Mouse (Mus musculus) bone marrow, adult 2 months (tissue): ENCODE results near the gene Fgfr2. TPM values are rescaled to one million over a fixed set of nuclear protein-coding genes. Genes with fewer than 3 reads are reported as not detected.

Experiments used
- H3K27ac ChIP-seq: fragments of 200-500 bp; 2 replicates; pipeline ENCODE4 v1.5.1; 2012; ENCODE audit warnings: low read depth, mild to moderate bottlenecking, control low read depth, inconsistent platforms, low read length; ENCODE audit not compliant: control insufficient read depth, poor library complexity, insufficient read depth
- H3K4me1 ChIP-seq: fragments of 200-500 bp; 2 replicates; pipeline ENCODE4 v1.6.1; 2011; ENCODE audit warnings: low read length; ENCODE audit not compliant: control insufficient read depth, insufficient read depth
- H3K4me3 ChIP-seq: fragments of 200-500 bp; replicated peaks from 2 replicates; pipeline ENCODE3; 2011; ENCODE audit warnings: mild to moderate bottlenecking, low read depth, low read length, control low read depth; ENCODE audit not compliant: control insufficient read depth
- CTCF ChIP-seq: fragments of 200-500 bp; IDR thresholded peaks from 2 replicates; pipeline ENCODE4 v1.5.1; 2011; ENCODE audit warnings: low read length, control low read depth; ENCODE audit not compliant: control insufficient read depth, insufficient read depth
- POLR2A ChIP-seq: fragments of 200-500 bp; IDR thresholded peaks from 2 replicates; pipeline ENCODE4 v1.6.1; 2011; ENCODE audit warnings: low read depth, mild to moderate bottlenecking, control low read depth, low read length, borderline replicate concordance; ENCODE audit not compliant: control insufficient read depth
- WGBS: fragments of 180-500 bp; shearing (Covaris S2); methylation state at CpG from one replicate; pipeline ENCODE4 v1.1.7; 2018; 5-methylcytosine and 5-hydroxymethylcytosine counted together
- polyA plus RNA-seq: library from polyadenylated mRNA; stranded (reverse); fragments of >200 nt; gene quantifications from 2 replicates; pipeline ENCODE4 v1.2.4, GENCODE M21; 2011; ENCODE audit warnings: low replicate concordance; ENCODE audit not compliant: missing spikeins, insufficient read depth, insufficient read length

The Fgfr2 gene
- polyA plus RNA-seq, 1 experiment: 8.2 TPM

DNA sequence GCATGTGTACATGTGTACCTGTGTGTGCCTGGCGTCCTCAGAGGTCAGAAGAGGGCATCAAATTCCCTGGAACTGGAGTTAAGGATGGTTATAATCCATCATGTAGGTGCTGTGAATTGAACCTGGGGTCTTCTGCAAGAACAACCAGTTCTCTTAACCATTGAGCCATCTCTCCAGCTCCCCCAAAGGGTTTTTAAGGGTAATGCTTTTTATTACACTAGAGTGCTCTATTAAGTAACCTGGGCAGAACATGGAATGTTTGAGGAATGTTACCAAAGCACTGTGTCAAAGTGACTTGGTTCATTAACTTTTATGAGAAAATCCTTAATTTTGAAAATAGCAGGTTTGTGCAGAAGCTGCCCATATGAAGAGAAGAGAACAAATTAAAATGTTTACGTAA, 151.1 kb downstream of the Fgfr2 start:
- Histone ChIP-seq H3K4me3 (no peak overlapping the region), H3K27ac (no peak overlapping the region), H3K4me1 (no peaks in the 10 kb centered on the region)
- WGBS: 95% methylated on average over 2 of the region's 2 CpGs
- no peak for TF ChIP-seq POLR2A
- no peak for TF ChIP-seq CTCF

DNA sequence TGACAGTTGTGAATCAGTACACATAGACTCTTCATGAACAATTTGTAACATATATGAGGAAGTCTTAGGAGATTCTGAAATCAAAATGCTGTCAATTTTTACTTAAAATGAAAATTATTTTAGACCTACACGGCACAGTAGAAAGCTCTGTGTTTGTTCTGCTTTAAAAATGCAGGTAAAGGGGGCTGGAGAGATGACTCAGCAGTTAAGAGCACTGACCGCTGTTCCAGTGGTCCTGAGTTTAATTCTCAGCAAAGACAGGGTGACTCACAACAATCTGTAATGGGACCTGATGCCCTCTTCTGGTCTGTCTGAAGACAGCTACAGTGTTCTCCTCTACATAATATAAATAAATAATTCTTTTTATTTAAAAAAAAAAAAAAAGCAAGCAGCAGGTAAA, 157.4 kb downstream of the Fgfr2 start:
- TF ChIP-seq CTCF (no peak), POLR2A (no peak)
- H3K4me3 ChIP-seq: no peak overlapping the region
- WGBS: 86% methylated on average over 2 of the region's 2 CpGs
- no peak overlapping the region for H3K27ac ChIP-seq
- no peaks in the 10 kb centered on the region for H3K4me1 ChIP-seq

DNA sequence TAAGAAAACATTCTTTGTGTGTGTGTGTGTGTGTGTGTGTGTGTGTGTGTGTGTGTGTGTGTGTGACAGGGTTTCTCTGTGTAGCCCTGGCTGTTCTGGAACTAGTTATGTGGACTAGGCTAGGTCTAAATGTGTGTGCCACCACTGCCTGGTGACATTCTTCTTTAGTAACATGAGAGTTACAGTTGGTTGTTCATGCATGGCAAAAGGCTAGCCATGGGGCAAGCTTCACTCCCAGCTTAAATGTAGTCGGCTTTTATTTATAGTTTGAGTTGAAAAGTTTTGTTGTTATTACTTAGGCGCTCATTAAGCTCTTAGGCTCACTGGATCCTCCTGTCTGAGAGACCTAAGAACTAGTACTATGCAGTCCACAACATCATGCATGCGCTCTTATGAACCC, 158.8 kb downstream of the Fgfr2 start:
- H3K4me1 ChIP-seq: no peaks in the 10 kb centered on the region
- TF ChIP-seq CTCF: no peak
- TF ChIP-seq POLR2A: no peak
- H3K27ac ChIP-seq: no peak overlapping the region
- H3K4me3 ChIP-seq: no peak overlapping the region
- WGBS: 84% methylated on average over 3 of the region's 3 CpGs

DNA sequence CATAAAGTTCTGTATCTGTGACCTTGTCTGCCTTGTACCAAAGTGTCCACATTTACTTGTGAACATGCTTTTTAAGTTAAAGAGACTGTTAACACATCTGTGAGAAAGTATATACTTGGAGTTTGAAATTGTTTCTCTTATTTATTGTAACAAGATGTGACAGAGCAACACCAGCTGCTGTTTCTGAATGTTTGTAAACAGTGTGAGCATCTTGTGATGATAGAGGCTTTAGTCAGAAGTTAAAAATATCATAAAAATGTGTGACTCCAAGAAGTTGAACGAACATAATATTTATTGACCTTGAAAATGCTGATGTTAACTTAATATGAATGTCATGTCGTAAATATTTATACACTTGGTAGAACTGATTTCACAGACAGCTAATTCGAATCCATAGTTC, 172.5 kb downstream of the Fgfr2 start:
- no peak overlapping the region for H3K4me3 ChIP-seq
- TF ChIP-seq CTCF (no peak), POLR2A (no peak)
- WGBS: 85% methylated on average over 3 of the region's 3 CpGs

DNA sequence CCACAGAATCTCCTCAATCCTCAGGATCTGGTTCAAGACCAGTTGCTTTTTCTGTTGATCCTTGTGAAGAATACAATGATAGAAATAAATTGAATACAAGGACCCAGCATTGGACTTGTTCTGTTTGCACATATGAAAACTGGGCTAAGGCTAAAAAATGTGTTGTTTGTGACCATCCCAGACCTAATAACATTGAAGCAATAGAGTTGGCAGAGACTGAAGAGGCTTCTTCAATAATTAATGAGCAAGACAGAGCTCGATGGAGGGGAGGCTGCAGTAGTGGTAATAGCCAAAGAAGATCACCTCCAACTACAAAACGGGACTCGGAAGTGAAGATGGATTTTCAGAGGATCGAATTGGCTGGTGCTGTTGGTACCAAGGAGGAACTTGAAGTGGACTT, 173.2 kb downstream of the Fgfr2 start:
- no peak overlapping the region for H3K27ac ChIP-seq
- TF ChIP-seq POLR2A: no peak
- no peaks in the 10 kb centered on the region for H3K4me1 ChIP-seq
- no peak overlapping the region for H3K4me3 ChIP-seq
- WGBS: 90% methylated on average over 4 of the region's 4 CpGs

More for the DNA sequence above, 172.5 kb downstream of the Fgfr2 start:
- Histone ChIP-seq H3K4me1 (no peaks in the 10 kb centered on the region), H3K27ac (no peak overlapping the region)

DNA sequence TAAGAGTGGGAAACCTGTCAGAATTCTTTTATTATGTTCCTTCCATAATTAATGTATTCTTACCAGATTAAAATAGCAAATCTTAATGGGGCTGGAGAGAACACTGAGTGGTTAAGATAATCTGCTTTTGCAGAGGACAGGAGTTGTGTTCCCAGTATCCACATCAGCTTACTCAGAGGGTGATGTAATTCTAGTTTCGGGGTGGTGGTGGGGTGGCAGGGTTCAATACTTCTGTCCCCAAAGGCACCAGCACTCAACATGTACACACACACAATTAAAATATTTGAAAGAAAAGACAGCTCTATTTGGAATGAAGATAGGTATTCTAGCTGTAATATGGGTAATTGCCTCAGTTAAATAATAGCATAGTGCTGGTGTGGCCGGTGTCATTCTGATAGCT, 182.6 kb downstream of the Fgfr2 start:
- H3K27ac ChIP-seq: no peak overlapping the region
- TF ChIP-seq POLR2A: no peak
- TF ChIP-seq CTCF: no peak
- H3K4me3 ChIP-seq: no peak overlapping the region
- H3K4me1 ChIP-seq: no peaks in the 10 kb centered on the region
- 77% methylated on average over 2 of the region's 2 CpGs for WGBS

DNA sequence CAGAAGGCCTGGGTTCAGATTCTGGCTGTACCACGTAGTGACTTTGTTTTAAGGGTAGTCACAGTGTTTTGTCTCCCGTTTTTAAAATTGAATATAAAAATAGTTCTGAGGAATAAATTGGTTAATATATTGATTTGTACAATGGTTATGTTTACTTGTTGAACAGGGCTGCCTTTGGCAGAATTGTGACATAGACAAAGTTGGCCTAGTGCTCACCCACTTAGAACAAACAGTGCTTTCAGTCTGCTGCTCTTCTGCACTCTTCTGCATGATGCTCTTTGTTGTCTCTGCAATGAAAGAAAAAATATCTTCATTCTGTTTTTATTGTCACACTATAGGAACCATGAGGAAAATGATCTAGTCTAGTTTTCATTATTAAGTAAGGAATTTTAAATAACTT, 184.0 kb downstream of the Fgfr2 start:
- TF ChIP-seq CTCF: no peak
- TF ChIP-seq POLR2A: no peak
- no peak overlapping the region for H3K27ac ChIP-seq

DNA sequence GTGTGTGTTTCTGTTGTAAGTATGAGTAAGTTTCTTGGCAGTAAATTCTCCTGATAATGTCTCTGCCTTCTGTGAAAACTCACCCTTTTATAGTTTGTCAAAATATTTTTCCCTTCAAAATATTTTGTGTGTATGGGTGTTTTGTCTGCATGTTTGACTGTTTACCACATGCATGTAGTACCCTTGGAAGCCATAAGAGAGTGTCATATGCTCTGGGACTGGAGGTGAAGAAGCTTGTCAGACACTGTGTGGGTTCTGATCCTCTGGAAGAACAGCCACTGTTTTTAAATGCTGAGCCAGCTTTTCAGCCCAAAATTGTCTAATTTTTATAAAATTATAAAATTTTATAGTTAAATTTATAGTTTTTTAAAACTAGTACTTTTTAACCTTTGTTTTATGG, 188.4 kb downstream of the Fgfr2 start:
- H3K4me1 ChIP-seq: no peaks in the 10 kb centered on the region; the same call in 1 of the 2 replicates
- TF ChIP-seq POLR2A (no peak), CTCF (no peak)
- H3K27ac ChIP-seq: no peak overlapping the region
- H3K4me3 ChIP-seq: no peak overlapping the region

More for the DNA sequence above, 184.0 kb downstream of the Fgfr2 start:
- Histone ChIP-seq H3K4me3 (no peak overlapping the region), H3K4me1 (no peaks in the 10 kb centered on the region)
- 84% methylated on average over 2 of the region's 2 CpGs for WGBS

DNA sequence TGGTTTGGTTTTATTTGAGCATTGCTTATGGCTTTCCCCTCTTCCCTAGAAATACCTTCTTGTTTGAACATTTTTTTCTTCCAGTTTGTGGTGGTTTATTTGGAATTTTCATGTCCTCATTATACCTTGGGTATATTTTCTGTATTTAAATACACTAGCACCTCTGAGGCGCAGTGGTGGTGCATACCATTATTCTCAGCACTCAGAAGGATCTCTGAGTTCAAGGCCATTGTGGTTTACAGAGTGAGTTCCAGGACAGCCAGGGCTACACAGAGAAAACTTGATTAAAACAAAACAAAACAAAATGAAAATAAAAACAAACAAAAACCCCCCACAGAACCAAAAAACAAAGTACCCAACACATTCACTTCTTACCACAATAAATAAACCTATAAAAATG, 189.8 kb downstream of the Fgfr2 start:
- TF ChIP-seq CTCF (no peak), POLR2A (no peak)
- 74% methylated on average over 1 of the region's 1 CpGs for WGBS
- Histone ChIP-seq H3K4me3 (no peak overlapping the region), H3K27ac (no peak overlapping the region), H3K4me1 (no peaks in the 10 kb centered on the region; the same call in 1 of the 2 replicates)
